Mouse (Mus musculus) thymus, postnatal 0 days (tissue): ENCODE measurements around the gene Ciao2b. TPM values are rescaled to one million over a fixed set of nuclear protein-coding genes. Genes with fewer than 3 reads are reported as not detected.
A peak's percentile ranks its signal among the peaks of the same experiment; 100 is the strongest.

Experiments
- DNase-seq: peaks from one replicate; pipeline ENCODE4 v3.0.0-alpha.2; 2015; ENCODE audit warnings: low spot score
- polyA plus RNA-seq: library from polyadenylated mRNA; unstranded; fragments of >200 nt; fragmentation: Nextera tagmentation; extraction: Ambion mirVana; gene quantifications from 2 replicates; pipeline ENCODE4 v1.2.1, GENCODE M21; 2015

Ciao2b gene
- polyA plus RNA-seq, 1 experiment from 2014 or later, result 106 TPM

- no peak for DNase-seq
These were observed 21.0 kb downstream of the Ciao2b start for GRCm38 (mm10) chr8:104620765-104621164.

- DNase-seq, result no peak
These were observed 28.6 kb downstream of the Ciao2b start for GRCm38 (mm10) chr8:104613119-104613518.

GRCm38 (mm10) chr8:104611613-104612012 lies 30.2 kb downstream of the Ciao2b start:
- DNase-seq, result no peak

GRCm38 (mm10) chr8:104610185-104610766 lies 31.5 kb downstream of the Ciao2b start:
- DNase-seq, result no peak

GRCm38 (mm10) chr8:104609222-104609621 lies 32.5 kb downstream of the Ciao2b start:
- no peak for DNase-seq

- no peak for DNase-seq
These were observed 33.8 kb downstream of the Ciao2b start for GRCm38 (mm10) chr8:104607944-104608343.

- DNase-seq, result no peak
These were observed 35.4 kb downstream of the Ciao2b start for GRCm38 (mm10) chr8:104606329-104606728.

- DNase-seq, result no peak
These were observed 38.5 kb downstream of the Ciao2b start for GRCm38 (mm10) chr8:104603245-104603593.

GRCm38 (mm10) chr8:104602468-104603244 lies 39.1 kb downstream of the Ciao2b start:
- DNase-seq, result peak; percentile 84

- DNase-seq, result no peak
These were observed 39.8 kb downstream of the Ciao2b start for GRCm38 (mm10) chr8:104601941-104602371.

GRCm38 (mm10) chr8:104601386-104601785 lies 40.4 kb downstream of the Ciao2b start:
- DNase-seq, result no peak

- DNase-seq, result no peak
These were observed 43.3 kb downstream of the Ciao2b start for GRCm38 (mm10) chr8:104598496-104598895.

- DNase-seq, result no peak
These were observed 44.1 kb downstream of the Ciao2b start for GRCm38 (mm10) chr8:104597656-104598055.

GRCm38 (mm10) chr8:104595773-104596536 lies 45.8 kb downstream of the Ciao2b start:
- no peak for DNase-seq

- no peak for DNase-seq
These were observed 47.0 kb downstream of the Ciao2b start for GRCm38 (mm10) chr8:104594611-104595362.

GRCm38 (mm10) chr8:104593536-104594325 lies 48.0 kb downstream of the Ciao2b start:
- no peak for DNase-seq

- DNase-seq, result no peak
These were observed 49.2 kb downstream of the Ciao2b start for GRCm38 (mm10) chr8:104592566-104592965.

GRCm38 (mm10) chr8:104591856-104592255 lies 49.9 kb downstream of the Ciao2b start:
- DNase-seq, result no peak

GRCm38 (mm10) chr8:104591133-104591834 lies 50.5 kb downstream of the Ciao2b start, which contains the start of gene Pdp2:
Gene Pdp2, plus strand, starts transcription at chr8:104591451.
- peak; percentile 94 for DNase-seq

- no peak for DNase-seq
These were observed 51.5 kb downstream of the Ciao2b start for GRCm38 (mm10) chr8:104590284-104590683.
